Mouse (Mus musculus) NIH3T3 (cell line): ENCODE data around the gene Gnb5.
"Not testable (repeated sequence)": the region's sequence is repeated elsewhere in the genome, so short reads cannot be mapped to it uniquely, and the experiment has no call there.

Experiments used
- DNase-seq: peaks from one replicate; pipeline ENCODE4 v3.0.0-alpha.2; 2012; ENCODE audit warnings: low read depth

Gnb5 gene

DNA sequence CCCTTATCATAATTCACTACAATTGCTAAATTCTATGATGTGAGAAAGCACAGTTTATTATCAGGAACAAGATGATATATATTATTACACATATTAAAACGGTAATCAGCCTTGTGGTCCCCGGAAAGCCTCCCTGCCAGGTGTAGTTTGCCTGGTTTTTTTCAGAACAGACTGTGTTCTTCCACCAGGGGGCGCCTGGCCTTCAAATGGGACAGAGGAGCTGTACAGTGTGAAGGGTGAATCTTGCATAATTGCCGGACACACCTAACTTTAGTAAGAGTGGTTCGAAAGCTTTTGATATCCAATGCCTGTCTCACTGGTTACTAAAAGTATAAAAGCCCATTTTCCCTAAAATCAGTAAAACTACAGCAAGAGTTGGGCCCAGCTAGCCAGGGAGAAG lies 55.6 kb downstream of the Gnb5 start:
- peak; percentile 83 for DNase-seq

DNA sequence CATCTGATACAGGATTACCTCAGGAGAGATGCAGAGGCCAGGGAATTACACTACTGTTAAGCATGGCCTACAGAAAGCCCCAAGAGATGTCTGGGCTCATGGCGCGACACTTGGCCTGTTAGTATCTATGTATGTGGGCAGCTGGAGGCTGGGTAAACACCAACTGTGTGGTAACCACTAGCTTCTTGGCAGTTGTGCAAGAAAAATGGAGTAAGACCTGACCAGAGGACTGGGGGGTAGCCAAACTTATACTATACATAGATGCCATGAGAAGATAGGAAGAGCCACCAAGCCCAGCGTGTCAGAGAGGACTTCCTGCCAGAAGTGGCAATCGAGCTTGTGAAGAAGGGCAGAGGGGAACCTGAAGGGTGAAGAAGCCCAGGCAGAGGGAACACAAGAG lies 56.1 kb downstream of the Gnb5 start:
- DNase-seq, result peak; percentile 29

DNA sequence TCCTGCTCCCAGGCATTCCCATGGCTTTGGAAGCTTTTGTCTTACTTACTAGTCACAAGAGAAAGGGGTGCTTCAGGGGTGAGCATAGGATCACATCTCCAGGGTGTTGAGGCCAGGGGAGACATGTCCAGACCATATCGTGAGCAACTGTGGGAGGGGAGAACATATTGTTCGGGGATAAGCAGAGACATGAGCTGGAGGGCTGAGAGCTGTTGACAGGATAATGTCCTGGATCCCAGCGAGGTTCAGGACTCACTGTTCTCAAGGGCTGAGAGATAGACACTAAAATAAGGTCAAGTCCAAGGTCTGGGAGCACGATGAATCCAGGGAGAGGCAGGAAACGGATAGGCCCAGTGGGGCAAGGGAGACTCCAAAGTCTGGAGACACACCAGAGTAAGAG lies 56.9 kb downstream of the Gnb5 start:
- no peak for DNase-seq

DNA sequence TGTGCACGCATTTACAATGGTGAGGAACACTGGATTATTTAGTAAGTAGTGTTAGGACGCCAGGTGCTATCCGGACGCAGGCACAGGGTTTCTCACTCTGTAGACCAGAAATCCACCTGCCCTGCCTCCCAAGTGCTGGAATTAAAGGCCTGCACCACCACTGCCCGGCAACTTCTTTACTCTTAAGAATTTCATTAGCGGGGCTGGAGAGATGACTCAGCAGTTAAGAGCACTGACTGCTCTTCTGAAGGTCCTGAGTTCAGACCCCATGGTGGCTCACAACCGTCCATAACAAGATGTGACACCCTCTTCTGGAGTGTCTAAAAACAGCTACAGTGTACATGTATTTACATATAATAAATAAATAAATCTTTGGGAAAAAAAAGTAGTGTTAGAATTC lies 57.6 kb downstream of the Gnb5 start:
- not testable (repeated sequence) for DNase-seq

DNA sequence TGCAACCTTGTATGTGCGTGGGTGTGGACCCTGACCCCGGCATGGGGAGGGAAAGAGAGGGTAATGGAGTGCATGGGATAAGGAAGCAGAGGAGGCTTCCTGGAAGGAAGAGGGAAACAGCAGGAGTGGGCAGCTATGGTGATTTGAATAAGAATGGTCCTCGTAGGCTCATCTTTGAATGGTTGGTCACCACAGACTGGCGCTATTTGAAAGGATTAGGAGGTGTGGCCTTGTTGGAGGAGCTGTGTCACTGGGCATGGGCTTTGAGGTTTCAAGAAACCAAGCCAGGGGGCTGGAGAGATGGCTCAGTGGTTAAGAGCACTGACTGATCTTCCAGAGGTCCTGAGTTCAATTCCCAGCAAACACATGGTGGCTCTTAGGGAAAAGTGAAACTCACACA lies 59.1 kb downstream of the Gnb5 start:
- DNase-seq, result no peak

DNA sequence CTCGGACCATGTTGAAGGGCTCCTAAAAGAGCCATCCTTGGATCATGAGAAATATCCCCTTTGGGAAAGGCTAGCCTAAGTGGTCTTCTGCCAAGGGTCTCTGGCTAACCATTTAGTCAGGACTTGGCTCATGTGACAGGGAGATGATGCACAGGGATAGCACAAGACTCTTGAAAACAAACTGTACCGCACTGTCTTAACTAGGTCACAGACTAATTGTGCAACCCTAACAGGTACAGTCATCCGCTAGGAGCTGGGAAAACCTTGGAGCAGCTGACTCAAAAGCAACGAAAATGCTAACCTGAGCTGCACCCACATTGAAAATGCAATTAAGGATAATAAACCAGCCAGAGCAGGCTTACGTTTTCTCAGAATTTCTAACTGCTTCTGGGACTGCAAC lies 60.1 kb downstream of the Gnb5 start:
- no peak for DNase-seq

DNA sequence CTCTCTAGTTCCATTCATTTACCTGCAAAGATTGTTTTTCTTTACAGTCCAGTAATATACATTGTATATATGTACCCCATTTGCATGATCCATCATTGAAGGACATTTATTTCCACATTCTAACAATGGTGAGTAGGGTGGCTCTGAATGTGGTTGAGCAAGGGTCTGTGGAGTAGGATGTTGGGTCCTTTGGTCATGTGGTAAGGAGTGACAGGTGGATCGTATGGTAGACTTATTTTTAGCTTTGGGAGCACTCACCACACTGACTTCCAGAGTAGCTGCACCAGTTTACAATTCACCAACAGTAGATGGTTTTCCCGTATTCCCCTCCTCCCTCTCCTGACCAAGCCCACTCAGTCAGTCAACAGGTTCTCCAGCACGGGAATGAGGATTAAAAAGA lies 62.7 kb downstream of the Gnb5 start:
- DNase-seq, result no peak

DNA sequence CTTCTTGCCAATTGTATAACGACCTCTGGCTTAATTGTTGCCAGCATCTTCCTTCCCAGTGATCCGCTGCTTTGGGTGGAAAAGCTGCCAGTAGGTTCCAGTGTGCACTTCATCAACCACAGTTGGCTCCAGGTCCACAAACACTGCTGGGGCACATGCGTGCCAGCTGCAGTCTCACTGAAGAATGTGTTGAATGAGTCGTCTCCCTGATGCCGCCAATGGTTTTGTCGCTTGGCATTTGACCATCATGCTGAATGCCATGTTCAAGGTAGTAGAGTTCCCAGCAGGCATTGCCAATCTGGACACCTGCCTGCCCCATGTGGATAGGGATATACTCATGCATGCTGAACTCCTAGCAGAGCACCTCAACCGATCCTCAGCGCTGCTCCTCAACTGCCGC lies 69.5 kb downstream of the Gnb5 start:
- DNase-seq, result no peak

DNA sequence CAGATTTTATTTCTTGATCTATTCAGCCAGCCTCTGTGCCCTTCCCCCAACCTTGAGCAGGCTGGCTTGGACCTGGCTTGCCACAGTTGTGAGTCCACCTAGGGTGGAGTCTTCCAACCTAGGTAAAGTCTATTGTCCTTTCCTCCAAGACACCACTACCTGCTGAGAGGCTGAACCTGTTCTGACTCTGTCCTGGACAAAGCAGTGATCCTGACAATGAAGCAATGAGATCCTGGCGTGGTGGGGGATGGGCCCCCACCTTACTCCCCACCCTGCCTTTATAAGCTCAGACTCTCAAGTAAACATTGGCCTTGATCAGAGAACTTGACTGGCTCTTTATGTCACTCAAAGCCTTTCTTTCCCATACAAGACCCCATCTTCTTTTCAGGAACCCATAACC lies 70.3 kb downstream of the Gnb5 start:
- DNase-seq, result no peak

DNA sequence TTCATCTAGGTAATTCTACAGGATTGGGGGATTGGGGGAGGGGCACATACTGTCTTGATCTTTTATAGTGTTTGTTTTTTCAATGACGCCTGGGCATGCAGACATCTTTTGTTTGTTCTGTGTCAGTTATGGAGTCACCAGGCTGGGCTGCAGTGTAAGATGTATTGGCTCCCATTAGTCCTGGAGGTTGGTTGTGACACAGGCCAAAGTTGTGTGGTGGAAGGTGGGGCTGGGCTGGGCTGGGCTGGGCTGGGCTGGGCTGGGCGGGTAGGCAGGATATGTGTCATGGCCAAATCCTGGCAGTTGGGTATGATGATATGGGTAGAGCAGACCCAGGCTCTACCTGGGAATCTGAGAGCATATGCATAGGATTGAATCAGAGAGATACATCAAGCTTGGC lies 72.7 kb downstream of the Gnb5 start:
- DNase-seq, result no peak

DNA sequence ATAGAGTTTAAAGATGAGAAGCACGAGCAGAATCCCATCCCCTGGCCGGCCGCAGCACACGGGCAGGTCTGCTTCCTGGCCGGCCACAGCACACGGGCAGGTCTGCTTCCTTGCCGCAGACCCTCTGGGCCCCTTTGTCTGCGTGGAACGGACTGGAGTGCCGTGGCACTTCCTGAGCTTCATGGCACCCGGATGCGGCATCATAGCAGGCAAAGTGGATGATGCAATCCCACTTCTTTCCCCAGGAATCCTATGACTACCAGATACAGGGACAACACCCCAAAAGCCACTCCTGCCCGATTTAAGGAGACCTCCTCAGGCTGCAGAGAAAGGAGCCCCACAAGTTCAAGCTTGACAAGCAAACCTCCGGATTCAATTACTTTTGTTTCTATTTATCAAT lies 76.7 kb downstream of the Gnb5 start:
- no peak for DNase-seq

DNA sequence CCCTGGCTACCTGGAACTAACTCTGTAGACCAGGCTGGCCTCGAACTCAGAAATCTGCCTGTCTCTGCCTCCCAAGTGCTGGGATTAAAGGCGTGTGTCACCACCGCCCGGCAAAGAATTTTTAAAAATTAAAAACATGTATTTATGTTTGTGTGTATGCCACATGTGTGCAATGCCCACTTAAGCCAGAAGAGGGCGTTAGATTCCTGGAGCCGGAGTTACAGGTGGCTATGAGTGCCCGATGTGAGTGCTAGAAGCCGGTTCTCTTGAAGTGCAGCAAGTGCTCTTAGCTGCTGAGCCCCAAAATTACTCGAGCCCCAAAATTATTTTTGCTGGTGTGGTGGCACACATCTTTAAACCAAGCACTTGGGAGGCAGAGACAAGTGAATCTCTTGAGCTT lies 77.7 kb downstream of the Gnb5 start:
- DNase-seq, result no peak

DNA sequence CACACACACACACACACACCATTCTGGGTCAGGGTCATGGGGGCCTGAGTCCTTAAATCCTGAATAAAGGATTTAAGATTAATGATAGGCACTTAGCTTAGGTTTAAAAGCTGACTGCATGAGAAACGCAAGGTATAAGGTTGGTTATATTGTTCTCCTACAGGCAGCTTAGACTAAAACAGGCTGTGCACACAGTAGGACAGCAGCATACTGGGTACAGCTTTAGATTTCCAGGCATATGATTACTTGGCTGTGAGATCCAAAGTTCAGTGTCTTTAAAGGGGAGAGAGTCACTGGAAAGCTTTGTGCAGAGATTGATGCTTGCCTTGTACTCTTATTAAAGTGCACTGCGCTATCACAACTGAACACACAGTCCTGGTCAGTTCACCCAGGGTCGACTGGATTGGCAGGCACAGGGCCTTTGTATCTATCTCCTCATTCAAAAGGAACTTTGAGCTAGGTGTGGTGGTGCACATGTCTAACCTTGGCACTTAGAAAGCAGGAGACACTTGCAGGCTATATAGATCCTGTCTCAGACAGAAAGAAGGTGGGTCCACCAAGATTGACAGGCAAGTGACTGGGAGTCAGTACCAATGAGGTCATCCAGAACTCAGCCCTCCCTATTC lies 78.4 kb downstream of the Gnb5 start:
- DNase-seq, result no peak

DNA sequence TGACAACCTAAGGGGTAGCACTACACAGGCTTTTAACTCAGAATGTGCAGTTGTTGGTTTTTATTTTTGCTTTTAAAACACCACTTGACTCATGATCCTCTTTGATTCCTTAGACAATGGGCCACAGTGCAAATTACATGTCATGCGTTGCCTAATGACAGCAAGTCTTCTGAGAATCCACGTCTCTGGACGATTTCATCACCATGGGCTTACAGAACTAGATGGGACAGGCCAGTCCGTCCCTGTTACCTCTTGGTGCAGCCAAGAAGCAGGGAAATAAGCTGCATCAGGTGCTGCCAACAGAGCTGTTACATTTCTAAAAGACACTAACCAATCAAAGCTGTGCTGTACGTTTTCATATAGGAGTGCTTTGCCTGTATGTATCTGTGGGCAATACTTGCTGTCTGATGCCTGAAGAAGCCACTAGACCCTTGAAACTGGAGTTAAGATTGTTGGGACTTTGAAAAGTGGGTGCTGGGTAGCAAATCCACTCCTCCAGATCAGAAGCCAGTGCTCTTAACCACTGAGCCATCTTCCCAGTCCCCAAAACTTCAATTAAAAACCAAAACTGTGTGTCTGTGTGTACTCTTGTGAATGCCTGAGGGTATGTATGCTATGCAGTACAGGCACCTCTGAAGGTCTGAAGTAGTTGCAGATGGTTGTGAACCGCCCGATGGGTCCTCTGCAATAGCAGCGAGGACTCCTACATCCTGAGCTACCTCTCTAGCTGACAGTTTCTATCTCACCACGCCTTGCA lies 79.3 kb downstream of the Gnb5 start:
- DNase-seq, result no peak

DNA sequence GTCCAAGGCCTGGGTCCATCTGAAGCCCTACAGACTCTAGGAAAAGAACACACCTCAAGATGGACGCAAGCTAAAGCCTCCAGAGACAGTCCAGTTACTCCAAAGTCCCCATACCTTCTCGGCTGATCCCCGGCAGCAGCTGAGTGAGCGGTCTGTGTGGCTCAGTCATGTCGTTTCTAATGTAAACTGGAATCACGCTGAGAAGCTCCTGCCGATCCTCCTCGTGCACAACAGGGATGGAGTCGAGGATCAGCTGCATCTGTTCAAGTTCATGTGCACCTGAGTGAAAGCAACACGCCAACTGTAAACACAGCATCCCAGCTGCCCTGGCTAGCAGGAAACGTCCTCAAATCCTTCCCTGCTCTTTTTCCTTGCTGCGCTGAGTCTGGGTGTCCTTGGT lies 87.2 kb downstream of the Gnb5 start:
- DNase-seq, result no peak
